Mouse (Mus musculus) mouse embryonic stem cell (cell line): ENCODE results near the gene Rapgef2.

ENCODE experiments used
- in situ Hi-C, 2 experiments: fragments of 300-500 bp; cut with MboI; formaldehyde crosslinking; loops; 1 replicate in 1 of 2; 3 replicates in 1 of 2; pipeline ENCODE4 v1.14.3; 2019 to 2020; ENCODE audit warnings: low sequenced_read_pairs in 2 of 2, low pct_unique_long_range_greater_than_20kb in 1 of 2, mixed read lengths in 1 of 2; ENCODE audit not compliant: unreplicated experiment in 1 of 2

The Rapgef2 gene

GRCm38 (mm10) chr3:79219144-79219930 lies 67.0 kb downstream of the Rapgef2 start:
- in situ Hi-C loops: no loop called here

GRCm38 (mm10) chr3:79218566-79219051 lies 67.7 kb downstream of the Rapgef2 start:
- in situ Hi-C loops: no loop called here

GRCm38 (mm10) chr3:79210243-79210642 lies 76.1 kb downstream of the Rapgef2 start:
- in situ Hi-C loops: no loop called here

DNA sequence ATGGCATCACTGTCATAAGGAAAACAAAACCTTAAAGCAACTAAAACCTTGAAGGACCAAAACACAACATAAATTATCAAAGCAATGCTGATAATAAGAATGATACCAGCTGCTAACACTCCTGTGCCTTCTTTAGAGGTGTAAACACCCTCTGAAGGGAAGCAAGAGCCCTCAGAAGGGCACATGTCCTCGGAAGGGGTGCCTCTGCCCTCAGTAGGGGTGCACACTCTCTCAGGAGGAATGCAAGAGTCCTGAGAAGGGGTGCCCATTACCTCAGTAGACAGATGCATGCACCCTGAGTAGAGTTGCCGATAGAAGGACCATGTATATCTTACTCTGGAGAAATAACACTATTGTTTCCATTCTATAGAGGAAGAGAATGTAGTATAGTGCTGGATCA lies 79.1 kb downstream of the Rapgef2 start:
- in situ Hi-C loops: loop anchor here in 1 of 2 experiments (10.0 kb wide), 2 partner anchors 252 to 378 kb away; no protein-coding TSS in a partner anchor

GRCm38 (mm10) chr3:79206524-79206923 lies 79.8 kb downstream of the Rapgef2 start:
- in situ Hi-C loops: loop anchor here in 1 of 2 experiments (10.0 kb wide), 2 partner anchors 252 to 378 kb away; no protein-coding TSS in a partner anchor

- in situ Hi-C loops: loop anchor here in 1 of 2 experiments (10.0 kb wide), 2 partner anchors 251 to 379 kb away; no protein-coding TSS in a partner anchor
These were observed 80.3 kb downstream of the Rapgef2 start for GRCm38 (mm10) chr3:79205981-79206380.

- in situ Hi-C loops: loop anchor here in 1 of 2 experiments (10.0 kb wide), 2 partner anchors 250 to 380 kb away; no protein-coding TSS in a partner anchor
These were observed 81.2 kb downstream of the Rapgef2 start for GRCm38 (mm10) chr3:79205112-79205511.

GRCm38 (mm10) chr3:79204261-79204660 lies 82.1 kb downstream of the Rapgef2 start:
- in situ Hi-C loops: loop anchor here (5.0 to 10.0 kb wide), 4 partner anchors 238 to 383 kb away; no protein-coding TSS in a partner anchor

DNA sequence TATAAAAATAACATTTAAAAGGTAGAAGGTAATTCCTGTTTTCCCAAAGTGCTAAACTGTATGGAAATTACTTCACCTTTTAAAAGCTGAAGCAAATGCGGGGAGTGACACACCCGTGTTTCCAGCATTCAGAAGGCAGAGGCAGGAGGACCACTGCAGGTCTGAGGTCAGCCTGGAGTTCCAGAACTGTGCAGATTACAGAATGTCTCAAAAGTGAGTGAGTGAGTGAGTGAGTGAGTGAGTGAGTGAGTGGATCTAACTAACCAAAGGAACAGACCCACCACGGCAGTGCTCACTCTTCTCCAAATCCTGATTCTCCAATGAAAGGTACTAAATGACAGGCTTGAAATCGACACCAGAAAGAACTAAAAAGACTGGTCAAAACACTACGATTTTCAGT lies 82.5 kb downstream of the Rapgef2 start:
- in situ Hi-C loops: loop anchor here (5.0 to 10.0 kb wide), 4 partner anchors 238 to 383 kb away; no protein-coding TSS in a partner anchor

- in situ Hi-C loops: loop anchor here (5.0 to 10.0 kb wide), 4 partner anchors 239 to 384 kb away; no protein-coding TSS in a partner anchor
These were observed 83.1 kb downstream of the Rapgef2 start for GRCm38 (mm10) chr3:79203178-79203577.

GRCm38 (mm10) chr3:79202275-79203153 lies 83.8 kb downstream of the Rapgef2 start:
- in situ Hi-C loops: loop anchor here (5.0 to 10.0 kb wide), 4 partner anchors 240 to 385 kb away; no protein-coding TSS in a partner anchor

DNA sequence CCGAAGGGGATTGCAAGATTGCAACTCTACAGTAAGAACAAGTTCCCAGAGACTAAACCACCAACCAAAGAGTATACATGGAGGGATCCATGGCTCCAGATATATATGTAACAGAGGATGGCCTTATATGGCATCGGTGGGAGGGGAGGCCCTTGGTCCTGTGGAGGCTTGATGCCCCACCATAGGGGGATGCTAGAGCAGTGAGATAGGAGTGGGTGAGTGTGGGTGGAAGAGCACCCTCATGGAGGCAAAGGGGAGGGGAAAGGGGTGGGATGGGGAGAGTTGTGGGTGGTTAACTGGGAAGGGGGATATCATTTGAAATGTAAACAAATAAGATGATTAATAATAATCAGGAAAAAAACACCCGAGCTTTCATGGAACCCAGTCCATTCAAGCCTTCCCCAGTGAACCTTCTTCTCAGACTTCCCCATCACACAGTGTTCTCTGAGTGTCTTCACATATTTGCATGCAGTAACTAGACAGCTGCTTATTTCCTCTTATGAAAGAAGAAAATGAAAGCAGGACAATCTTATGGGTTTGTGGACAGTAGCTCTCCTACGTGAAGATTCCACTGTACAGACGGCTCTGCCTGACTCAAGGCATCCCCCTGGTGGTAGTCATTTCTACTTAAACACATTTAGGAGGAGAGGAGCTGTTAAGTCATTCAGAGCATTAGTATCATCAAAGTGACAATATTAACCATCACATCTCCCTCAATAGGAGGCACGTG lies 89.4 kb downstream of the Rapgef2 start:
- in situ Hi-C loops: no loop called here

DNA sequence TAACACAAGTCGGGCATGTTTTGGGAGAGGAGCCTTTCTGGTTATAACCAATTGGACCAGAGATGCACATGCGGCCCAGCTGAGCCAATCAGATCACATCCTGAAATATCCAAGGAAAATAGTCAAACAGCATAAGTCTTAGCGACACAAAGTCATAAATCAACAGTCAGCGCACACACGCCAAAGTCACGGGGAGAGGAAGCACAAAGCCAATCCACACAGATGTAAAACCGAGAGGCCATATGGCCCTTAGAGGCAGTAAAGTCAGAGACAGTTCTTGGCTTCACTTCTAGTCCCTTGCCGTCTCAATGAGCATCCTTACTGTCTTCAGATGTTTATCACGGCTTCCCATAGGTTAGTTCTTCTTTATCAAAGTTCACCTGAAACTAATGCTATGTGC lies 91.0 kb downstream of the Rapgef2 start:
- in situ Hi-C loops: no loop called here

- in situ Hi-C loops: no loop called here
These were observed 92.1 kb downstream of the Rapgef2 start for GRCm38 (mm10) chr3:79194111-79194793.

GRCm38 (mm10) chr3:79193001-79193400 lies 93.3 kb downstream of the Rapgef2 start:
- in situ Hi-C loops: no loop called here

DNA sequence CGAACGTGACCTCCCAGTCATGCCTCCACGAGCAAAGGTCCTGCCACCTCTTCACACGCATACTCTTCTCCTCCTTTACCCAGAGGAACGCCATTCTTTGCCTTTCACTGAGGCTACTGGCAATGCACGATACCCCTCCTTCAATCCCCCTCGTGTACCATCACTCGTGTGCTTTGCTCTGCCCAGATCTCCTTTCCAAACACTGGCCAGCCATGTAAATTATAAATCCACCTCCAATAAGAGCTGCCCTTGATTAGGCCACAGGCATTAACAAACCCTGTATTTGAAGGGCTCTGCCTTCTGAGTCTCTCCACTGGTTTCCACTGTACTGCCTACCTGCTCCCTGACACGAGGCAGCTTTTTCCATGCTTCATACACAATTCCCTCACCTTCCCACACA lies 94.3 kb downstream of the Rapgef2 start:
- in situ Hi-C loops: no loop called here

DNA sequence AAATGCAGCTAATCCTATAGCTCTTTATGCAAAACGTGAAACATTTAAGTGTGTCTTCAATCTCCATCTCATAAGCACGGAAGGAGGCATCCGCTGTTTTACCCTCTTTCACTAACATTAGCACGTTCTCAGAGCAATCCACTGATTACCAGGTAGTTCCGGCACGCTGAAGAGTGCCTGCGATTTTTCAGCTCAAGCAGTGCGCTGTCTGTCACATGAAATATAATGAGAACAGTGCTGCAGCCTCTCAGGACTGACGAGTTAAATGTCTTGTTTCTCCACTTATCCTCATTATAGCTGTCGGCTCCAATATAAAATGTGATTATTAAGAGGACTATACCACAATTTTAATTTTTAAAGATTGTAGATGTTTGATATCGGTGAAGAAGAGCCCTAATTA lies 94.8 kb downstream of the Rapgef2 start:
- in situ Hi-C loops: no loop called here

DNA sequence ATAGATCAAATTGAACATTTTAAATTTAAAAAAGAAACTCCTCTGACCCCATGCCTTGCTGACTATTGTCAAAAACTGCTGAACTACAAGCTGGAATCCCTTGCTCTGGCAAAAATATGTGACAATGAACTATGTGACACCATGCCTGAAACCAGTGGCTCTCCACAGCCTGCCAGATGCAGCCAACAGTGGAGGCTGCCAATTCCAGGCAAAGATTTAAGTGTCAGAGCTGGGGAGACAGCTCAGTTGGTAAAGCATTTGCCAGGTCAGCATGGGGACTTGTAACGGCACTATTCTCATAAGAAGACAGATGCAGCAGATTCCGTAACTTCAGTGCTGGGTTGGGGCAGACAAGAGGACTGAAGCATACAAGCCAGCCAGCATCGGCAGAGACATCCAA lies 95.9 kb downstream of the Rapgef2 start:
- in situ Hi-C loops: no loop called here
